Mouse (Mus musculus) midbrain, postnatal 0 days (tissue): ENCODE measurements at regions not wholly inside any gene's neighbourhood (a gene's known extent, or its start where the extent isn't known, plus 50 kb on each side); places are given as distances from the start of the nearest gene placed in this dataset.

Experiments used
- ATAC-seq: fragments of 200-750 bp; cut with Nextera tagmentation; 2 replicates; pipeline ENCODE4 v1.8.0; 2017; ENCODE audit warnings: moderate number of reproducible peaks, mild to moderate bottlenecking, moderate TSS enrichment, moderate library complexity; ENCODE audit not compliant: low FRiP score
- DNase-seq: peaks from one replicate; pipeline ENCODE4 v3.0.0-alpha.2; 2015; ENCODE audit warnings: low spot score
- H3K27ac ChIP-seq: fragments of 300-500 bp; sonication (generic); 2 replicates; pipeline ENCODE4 v1.5.1; 2014; ENCODE audit warnings: low read depth, mild to moderate bottlenecking, low read length, mixed read lengths
- H3K27me3 ChIP-seq: fragments of 300-500 bp; sonication (generic); 2 replicates; pipeline ENCODE4 v1.6.1; 2014; ENCODE audit warnings: low read length, control low read depth, mixed read lengths; ENCODE audit not compliant: insufficient read depth
- H3K36me3 ChIP-seq: fragments of 300-500 bp; sonication (generic); 2 replicates; pipeline ENCODE4 v1.6.1; 2014; ENCODE audit warnings: low read length, control low read depth, mixed read lengths; ENCODE audit not compliant: insufficient read depth
- H3K4me1 ChIP-seq: fragments of 300-500 bp; sonication (generic); 2 replicates; pipeline ENCODE4 v1.6.1; 2014; ENCODE audit warnings: mild to moderate bottlenecking, control low read depth, antibody characterized with exemption, low read length, mixed read lengths; ENCODE audit not compliant: insufficient read depth
- H3K4me2 ChIP-seq: fragments of 300-500 bp; sonication (generic); 2 replicates; pipeline ENCODE4 v1.6.1; 2014; ENCODE audit warnings: low read depth, mild to moderate bottlenecking, low read length, mixed read lengths; ENCODE audit not compliant: poor library complexity, severe bottlenecking
- H3K4me3 ChIP-seq: fragments of 300-500 bp; sonication (generic); 2 replicates; pipeline ENCODE4 v1.5.1; 2014; ENCODE audit warnings: low read depth, mild to moderate bottlenecking, low read length, moderate library complexity
- H3K9ac ChIP-seq: fragments of 300-500 bp; sonication (generic); replicated peaks from 2 replicates; pipeline ENCODE4 v1.6.1; 2014; ENCODE audit warnings: mild to moderate bottlenecking, low read length, moderate library complexity, mixed read lengths; ENCODE audit not compliant: poor library complexity, severe bottlenecking
- H3K9me3 ChIP-seq: fragments of 300-500 bp; sonication (generic); 2 replicates; pipeline ENCODE4 v1.6.1; 2016; ENCODE audit warnings: low read length, control low read depth
- CTCF ChIP-seq: IDR thresholded peaks from 2 replicates; pipeline ENCODE4 v1.5.1; 2016; ENCODE audit warnings: antibody characterized with exemption, mild to moderate bottlenecking
- WGBS: fragments of 180-500 bp; shearing (Covaris S2); extraction: QIAGEN DNeasy Blood & Tissue Kit; methylation state at CpG from one replicate; pipeline ENCODE4 v1.1.7; 2014; 5-methylcytosine and 5-hydroxymethylcytosine counted together

- Histone ChIP-seq H3K9ac (no peak overlapping the region), H3K9me3 (no peaks in the 10 kb centered on the region), H3K4me1 (no peaks in the 10 kb centered on the region), H3K4me2 (no peak overlapping the region), H3K27ac (no peak overlapping the region), H3K4me3 (no peak overlapping the region), H3K36me3 (no peaks in the 10 kb centered on the region), H3K27me3 (no peaks in the 10 kb centered on the region)
- WGBS = 56% methylated on average over 9 of the region's 9 CpGs
- ATAC-seq (no peak), DNase-seq (peak; percentile 25)
- no peak for TF ChIP-seq CTCF
These were observed 200.4 kb upstream of the Nhs start for GRCm38 (mm10) chrX:162359767-162360545.

GRCm38 (mm10) chrX:162348341-162348740 lies 188.8 kb upstream of the Nhs start:
- no peak for ATAC-seq

DNA sequence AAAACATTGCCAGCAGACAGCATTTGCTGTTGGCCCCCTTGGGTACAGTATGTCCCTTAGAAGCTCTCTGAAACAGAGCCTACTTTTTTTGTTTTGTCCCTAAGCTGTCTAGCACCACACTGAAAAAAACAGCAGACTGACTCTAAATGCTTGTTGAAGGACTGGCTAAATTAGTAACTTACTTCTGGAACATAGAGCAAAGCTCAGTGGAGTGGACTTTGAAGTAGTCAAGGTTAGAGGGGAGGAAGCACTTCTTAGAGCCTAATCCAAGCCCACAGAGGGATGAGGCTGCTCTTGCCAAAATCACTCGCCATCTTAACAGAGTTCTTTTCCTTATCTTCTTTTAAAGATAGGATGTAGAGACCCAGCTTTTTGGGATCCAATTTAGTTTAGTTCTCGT lies 188.4 kb upstream of the Nhs start:
- Histone ChIP-seq H3K36me3 (no peaks in the 10 kb centered on the region), H3K4me2 (no peak overlapping the region), H3K4me3 (no peak overlapping the region), H3K9ac (no peak overlapping the region), H3K9me3 (no peaks in the 10 kb centered on the region), H3K27ac (no peak overlapping the region), H3K4me1 (no peaks in the 10 kb centered on the region), H3K27me3 (peaks cover 4% of the 10 kb centered on the region; the same call in 1 of the 2 replicates)
- no peak for TF ChIP-seq CTCF
- DNase-seq (no peak), ATAC-seq (no peak)
- WGBS = 48% methylated on average over 2 of the region's 2 CpGs

More at GRCm38 (mm10) chrX:162348341-162348740, 188.8 kb upstream of the Nhs start:
- Histone ChIP-seq H3K27ac (no peak overlapping the region), H3K9me3 (no peaks in the 10 kb centered on the region), H3K4me2 (no peak overlapping the region), H3K9ac (no peak overlapping the region), H3K36me3 (no peaks in the 10 kb centered on the region), H3K4me3 (no peak overlapping the region), H3K4me1 (no peaks in the 10 kb centered on the region), H3K27me3 (peaks cover 4% of the 10 kb centered on the region; the same call in 1 of the 2 replicates)
- no peak for TF ChIP-seq CTCF
- DNase-seq = no peak
- 63% methylated on average over 4 of the region's 4 CpGs for WGBS

GRCm38 (mm10) chrX:162345497-162346143 lies 186.1 kb upstream of the Nhs start:
- TF ChIP-seq CTCF = no peak
- DNase-seq = peak; percentile 2
- no peaks in the 10 kb centered on the region for H3K36me3 ChIP-seq
- H3K4me1 ChIP-seq = no peaks in the 10 kb centered on the region
- no peak for ATAC-seq
- H3K27me3 ChIP-seq = peaks cover 4% of the 10 kb centered on the region; the same call in 1 of the 2 replicates
- no peak overlapping the region for H3K4me2 ChIP-seq
- no peaks in the 10 kb centered on the region for H3K9me3 ChIP-seq
- H3K4me3 ChIP-seq = no peak overlapping the region
- no peak overlapping the region for H3K9ac ChIP-seq
- no peak overlapping the region for H3K27ac ChIP-seq
- 73% methylated on average over 3 of the region's 3 CpGs for WGBS

- ATAC-seq = no peak
- H3K4me2 ChIP-seq = no peak overlapping the region
- TF ChIP-seq CTCF = no peak
These were observed 172.6 kb upstream of the Nhs start for GRCm38 (mm10) chrX:162332121-162332520.

DNA sequence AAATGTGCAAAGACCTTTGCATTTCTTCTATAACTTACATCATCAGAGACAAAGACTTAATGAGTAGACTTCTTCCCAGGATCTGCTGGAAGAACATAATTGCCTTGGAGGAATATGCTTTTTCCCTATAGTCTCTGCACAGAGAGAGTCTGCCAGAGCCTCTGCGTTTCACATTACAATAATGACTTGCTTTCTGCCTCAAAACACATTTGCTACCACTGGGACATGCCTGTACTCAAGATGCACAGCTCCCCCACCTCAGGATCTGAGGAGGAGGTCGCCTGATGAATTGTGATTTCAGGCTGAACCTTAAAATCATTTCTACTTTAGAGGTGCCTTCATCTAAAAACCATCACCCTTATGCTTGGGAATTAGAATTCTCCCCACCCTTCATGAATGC lies 148.1 kb upstream of the Nhs start:
- Histone ChIP-seq H3K36me3 (no peaks in the 10 kb centered on the region), H3K27ac (0 out of 2 replicates have a peak overlapping the region, but pooled peaks have one; percentile 26), H3K4me3 (no peak overlapping the region), H3K27me3 (no peaks in the 10 kb centered on the region), H3K9ac (no peak overlapping the region), H3K4me2 (no peak overlapping the region), H3K4me1 (no peaks in the 10 kb centered on the region), H3K9me3 (no peaks in the 10 kb centered on the region)
- DNase-seq = peak; percentile 5
- TF ChIP-seq CTCF = no peak
- WGBS = 54% methylated on average over 2 of the region's 2 CpGs
- ATAC-seq = no peak

More at GRCm38 (mm10) chrX:162332121-162332520, 172.6 kb upstream of the Nhs start:
- DNase-seq = no peak
- H3K9me3 ChIP-seq = no peaks in the 10 kb centered on the region
- H3K27me3 ChIP-seq = no peaks in the 10 kb centered on the region
- H3K36me3 ChIP-seq = no peaks in the 10 kb centered on the region
- WGBS = 83% methylated on average over 5 of the region's 5 CpGs
- H3K4me3 ChIP-seq = no peak overlapping the region
- H3K9ac ChIP-seq = no peak overlapping the region
- H3K4me1 ChIP-seq = no peaks in the 10 kb centered on the region
- no peak overlapping the region for H3K27ac ChIP-seq
